Mouse (Mus musculus) MEL-GATA-1-ER (cell line): Measurements from ENCODE around the gene Pard3.

ENCODE experiments used
- DNase-seq: peaks from one replicate; pipeline ENCODE4 v3.0.0-alpha.2; 2012; ENCODE audit warnings: low read depth; ENCODE audit errors: extremely low read depth

Pard3 gene

DNA sequence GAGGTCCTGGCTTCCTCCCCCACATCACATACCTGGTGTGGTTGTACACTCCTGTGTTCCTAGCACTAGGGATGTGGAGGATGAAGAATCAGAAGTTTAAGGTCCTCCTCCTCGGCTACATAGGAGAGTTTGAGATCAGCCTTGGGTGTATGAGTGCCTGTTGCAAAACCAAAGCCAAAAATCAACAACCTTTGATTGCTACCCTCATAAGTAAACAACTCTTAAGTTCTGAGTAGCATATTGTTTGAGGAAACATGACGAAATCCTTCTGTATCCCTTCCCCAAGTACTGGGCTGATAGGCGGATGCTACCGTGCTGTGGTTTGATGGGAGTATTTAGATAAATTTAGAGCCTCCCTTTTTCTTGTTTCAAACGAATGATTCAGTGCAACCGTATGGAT, 20.9 kb downstream of the Pard3 start:
- DNase-seq: no peak

- DNase-seq: no peak
These were observed 23.7 kb downstream of the Pard3 start for GRCm38 (mm10) chr8:127087434-127087833.

GRCm38 (mm10) chr8:127088372-127088771, 24.7 kb downstream of the Pard3 start:
- no peak for DNase-seq

GRCm38 (mm10) chr8:127089021-127089420, 25.3 kb downstream of the Pard3 start:
- no peak for DNase-seq

DNA sequence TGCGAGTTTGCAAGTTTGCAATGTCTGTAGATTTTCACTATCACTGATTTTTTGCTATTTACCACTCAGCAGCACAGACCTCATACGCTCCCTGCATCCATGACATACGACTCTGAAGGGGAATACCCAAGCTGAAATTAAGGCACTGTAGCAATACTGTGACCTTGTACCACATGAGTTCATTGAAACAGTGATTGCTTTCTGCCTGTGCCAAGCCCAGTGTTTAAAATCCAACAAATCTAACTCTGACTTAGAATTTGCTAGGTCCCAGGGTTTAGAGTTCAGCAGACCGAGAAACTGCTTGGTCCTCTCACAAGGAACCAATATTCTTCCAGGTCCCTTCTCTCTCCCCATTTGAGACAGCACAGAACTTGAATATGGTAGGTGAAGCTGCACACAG, 26.7 kb downstream of the Pard3 start:
- no peak for DNase-seq

GRCm38 (mm10) chr8:127091936-127092335, 28.2 kb downstream of the Pard3 start:
- no peak for DNase-seq

GRCm38 (mm10) chr8:127092383-127093112, 28.9 kb downstream of the Pard3 start:
- no peak for DNase-seq

DNA sequence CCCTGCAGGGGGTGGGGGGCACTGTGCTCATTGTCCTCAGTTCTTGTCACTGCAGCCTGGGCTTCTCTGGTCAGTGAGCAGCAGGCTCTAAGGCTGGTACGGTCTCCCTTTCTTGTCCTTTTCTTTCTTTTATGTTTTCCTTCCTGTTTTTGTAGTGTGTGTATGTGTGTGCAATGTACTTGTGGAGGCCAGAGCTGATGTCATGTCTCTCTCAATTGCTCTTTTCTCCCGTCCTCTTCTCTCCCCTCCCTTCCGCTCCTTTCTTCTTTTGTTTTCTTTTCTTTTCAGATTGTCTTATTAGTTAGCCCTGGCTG, 29.4 kb downstream of the Pard3 start:
- no peak for DNase-seq

DNA sequence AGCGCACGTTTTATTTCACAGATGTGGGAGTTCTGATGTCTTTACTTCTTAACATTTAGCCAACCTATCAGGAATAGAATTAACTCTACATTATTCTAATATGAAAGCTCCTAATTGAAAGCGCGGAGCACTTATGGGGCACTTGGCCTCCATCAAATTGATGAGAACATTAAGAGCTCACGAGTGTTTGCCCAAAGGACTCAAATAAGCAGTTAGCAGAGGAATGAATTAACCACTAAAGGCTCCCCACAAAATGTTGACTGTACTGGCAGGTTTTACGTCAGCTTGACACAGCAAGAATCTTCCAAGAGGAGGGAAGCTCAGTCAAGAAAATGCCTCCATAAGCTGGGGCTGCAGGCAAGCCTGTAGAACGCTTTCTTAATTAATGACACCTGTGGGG, 32.1 kb downstream of the Pard3 start:
- no peak for DNase-seq

DNA sequence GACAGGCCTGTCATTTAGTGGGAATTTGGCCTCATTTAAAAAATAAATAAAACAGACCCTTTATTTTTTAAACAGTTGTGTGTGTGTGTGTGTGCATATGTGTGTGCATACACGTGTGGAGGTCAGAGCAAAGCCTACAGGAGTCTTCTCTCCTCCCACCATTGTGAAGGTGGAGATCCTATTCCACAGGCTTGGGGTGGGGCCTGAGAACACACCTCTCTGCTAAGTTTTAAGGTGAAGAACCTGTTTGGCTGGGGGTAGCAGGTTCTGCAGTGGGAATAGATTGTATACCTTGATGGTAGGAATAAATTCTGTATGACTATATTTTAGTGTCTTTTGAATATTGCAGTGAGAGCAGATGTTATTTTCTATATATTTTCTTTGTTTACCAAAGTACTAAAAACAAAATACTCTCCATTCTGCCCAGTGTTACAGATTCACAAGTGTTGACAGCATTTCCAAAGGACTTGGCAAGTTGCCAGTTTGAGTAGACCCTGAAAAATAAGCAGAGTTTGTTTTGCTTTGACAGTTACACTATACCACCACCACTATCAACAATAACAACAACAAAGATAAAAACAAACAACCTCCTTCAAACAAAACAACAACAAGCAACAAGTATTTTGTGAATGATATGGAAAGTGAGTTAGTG, 35.9 kb downstream of the Pard3 start:
- no peak for DNase-seq

- DNase-seq: no peak
These were observed 39.6 kb downstream of the Pard3 start for GRCm38 (mm10) chr8:127103256-127103655.

DNA sequence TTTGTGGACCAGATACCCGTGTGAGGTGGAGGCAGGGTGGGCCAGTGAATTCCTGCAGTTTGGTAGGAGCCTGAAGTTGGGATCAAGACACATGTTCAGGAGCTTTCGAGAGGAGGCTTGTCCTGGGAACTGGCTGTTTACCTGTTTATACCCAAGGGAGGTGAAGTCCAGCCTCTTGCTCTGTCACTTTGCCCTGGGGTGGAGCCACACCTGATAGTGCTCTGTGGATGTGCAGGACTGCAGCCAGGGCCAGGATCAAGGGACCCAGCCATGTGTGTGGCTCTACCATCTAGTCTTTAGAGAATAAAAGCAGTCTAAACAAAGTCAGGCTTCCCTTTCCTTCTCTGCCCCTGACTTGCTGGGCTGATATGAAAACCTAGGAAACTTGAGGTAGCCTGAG, 40.9 kb downstream of the Pard3 start:
- no peak for DNase-seq

DNA sequence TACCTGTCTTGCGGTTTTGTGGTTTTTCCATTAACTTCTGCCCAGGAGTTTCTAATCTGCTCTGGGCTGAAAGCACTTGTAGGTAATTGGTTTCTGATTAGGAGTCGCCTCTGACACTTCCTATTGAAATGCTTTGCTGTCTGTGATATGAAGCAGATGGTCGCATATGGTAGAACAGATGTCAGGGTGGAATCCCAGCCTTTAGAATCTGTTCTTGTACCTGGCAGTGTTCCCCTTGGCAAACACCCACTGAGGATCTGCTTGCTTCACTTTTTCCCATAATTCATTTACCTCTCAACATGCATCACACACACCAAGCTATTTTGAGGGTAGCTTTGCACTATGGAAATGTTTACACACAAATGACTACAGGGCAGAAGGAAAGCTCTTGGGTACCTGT, 44.2 kb downstream of the Pard3 start:
- DNase-seq: no peak

- DNase-seq: no peak
These were observed 49.5 kb downstream of the Pard3 start for GRCm38 (mm10) chr8:127113209-127113608.

DNA sequence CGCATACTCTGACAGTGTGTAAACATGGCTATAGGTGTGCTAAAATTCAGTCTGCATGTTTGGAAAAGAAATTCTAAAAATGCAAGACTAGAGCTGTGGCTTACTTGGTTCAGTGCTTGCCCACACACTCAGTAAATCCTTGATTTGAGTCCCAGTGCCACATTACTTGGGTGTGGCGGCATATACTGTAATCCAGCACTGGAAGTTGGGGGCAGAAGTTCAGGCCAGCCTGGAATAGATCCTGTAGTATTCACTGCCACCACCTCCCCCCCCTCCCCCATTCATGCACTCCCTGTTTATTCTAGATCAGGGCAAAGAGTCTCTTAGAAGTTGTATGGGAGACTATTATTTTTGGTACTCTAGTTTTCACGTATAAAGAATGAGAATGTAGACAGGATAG, 52.1 kb downstream of the Pard3 start:
- DNase-seq: no peak

DNA sequence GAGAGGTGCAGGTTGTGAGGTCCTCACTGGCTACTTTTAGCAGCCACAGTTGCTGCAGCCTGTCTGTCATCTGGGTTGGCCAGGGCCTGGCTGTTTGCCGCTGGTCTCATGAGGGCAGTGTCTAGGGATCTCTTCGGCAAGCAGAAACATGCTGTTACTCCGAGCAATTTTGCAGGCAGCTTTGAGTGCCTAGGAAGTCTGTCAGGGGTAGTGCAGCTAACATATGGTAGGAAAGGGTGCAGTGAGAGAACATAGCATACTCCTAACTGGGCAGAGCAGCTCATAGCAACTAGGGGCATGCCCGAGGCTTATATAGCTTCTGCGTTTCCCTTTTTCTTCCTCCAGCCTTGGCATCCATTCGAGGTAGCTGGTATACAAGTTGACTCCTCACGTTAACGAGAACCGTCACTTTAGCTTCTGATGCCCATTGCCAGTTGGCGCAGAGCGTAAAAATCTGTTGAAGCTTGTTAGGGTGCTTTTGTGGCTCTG, 54.7 kb downstream of the Pard3 start:
- DNase-seq: no peak

- no peak for DNase-seq
These were observed 59.7 kb downstream of the Pard3 start for GRCm38 (mm10) chr8:127123391-127123790.

- DNase-seq: no peak
These were observed 61.1 kb downstream of the Pard3 start for GRCm38 (mm10) chr8:127124795-127125194.

DNA sequence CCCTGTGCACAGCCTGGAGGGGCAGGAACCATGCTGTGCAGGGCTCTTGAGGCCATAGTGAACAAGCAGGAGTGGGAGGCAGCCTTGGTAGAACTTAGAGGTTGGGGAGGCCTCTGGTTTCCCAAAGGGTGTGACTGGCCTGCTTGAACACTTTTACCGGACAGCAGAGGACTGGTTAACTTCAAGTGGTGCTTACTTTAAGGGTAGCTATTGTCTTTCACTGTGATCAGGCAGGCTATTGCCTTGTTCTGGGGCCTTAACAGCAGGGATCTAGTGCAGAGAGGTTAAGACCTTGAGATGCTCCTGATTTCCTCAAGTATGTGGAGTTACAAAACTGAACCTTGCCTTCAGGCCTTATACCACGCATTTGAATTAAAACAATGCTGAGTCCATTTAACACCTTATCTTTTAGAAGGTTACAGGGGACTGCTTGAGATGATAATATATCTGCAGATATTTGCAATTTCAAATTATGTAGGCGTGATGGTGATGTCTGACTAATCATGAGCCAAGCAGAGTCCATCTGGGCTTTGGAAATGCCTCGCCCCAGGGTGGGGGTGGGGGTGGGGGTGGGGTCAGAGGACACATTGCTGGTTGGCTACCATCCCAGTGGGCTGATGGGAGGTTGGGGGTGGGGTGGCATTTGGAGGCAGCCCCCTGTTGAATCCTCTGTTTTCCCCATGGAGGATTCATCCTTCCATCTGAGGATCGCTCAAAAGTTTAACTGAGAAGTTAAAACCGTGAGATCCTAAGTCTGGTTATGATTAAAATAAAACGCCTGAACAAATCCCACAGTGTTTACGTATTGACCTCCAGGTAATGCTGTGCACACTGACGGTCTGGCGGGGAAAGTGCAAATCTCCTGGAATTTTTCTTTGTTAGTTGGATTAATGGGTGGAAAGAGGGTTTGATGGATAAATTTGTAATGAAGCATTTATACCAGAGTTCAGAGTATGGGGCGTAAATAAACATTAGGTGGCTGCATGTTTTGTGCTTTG, 62.3 kb downstream of the Pard3 start:
- DNase-seq: no peak

GRCm38 (mm10) chr8:127128781-127129396, 65.2 kb downstream of the Pard3 start:
- no peak for DNase-seq

DNA sequence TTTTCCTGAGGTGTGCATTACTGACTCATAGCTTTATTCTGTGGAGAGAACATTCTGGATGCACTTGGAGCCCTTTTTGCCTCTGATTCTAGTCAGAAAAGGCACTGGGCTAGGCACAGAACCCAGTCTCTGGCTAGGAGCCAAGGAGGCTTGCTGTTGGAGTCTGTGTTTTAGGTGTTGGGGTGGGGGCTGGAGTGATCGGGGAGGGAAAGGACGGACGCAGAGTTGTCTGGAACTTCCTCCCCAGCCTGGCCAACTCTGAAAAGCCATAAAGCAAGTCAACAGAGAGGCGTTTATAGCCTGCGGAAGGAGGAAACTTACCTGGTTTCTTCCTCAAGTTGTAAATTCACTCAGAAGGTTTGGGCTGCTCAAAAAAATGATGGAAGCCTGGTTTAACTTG, 70.6 kb downstream of the Pard3 start:
- DNase-seq: no peak

GRCm38 (mm10) chr8:127136201-127136600, 72.5 kb downstream of the Pard3 start:
- DNase-seq: no peak
